Mouse (Mus musculus) ES-CJ7 (cell line): ENCODE results near the gene Nrf1.

Source experiments
- DNase-seq: peaks from one replicate; pipeline ENCODE4 v3.0.0; 2011; ENCODE audit warnings: low read depth, low spot score

Gene Nrf1

DNA sequence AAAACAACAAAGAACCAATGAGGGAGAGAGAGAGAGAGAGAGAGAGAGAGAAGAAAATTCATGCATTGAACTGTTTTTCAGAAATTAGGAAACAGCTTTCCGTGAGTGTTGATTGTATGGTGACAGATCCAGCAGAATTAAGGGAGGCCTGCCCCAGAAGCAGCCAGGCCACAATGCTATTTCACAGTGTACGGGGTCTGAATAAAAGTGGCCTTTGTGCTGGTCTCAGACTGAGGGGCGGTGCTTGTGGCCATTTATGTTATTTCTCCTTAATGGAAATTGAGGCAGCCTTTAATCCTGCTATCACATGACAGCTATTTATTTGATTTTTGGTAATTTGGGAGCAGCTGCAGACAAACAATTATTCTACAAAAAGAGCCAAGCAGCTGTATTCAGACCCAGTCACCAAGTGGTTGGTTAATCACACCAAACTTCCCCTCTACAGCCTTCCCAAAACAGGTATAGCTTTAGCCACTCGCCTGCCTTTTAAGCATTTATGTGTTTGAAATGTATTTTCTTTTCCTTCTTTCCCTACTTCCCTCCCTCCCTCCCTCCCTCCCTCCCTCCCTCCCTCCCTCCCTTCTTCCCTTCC is 31.2 kb downstream of the Nrf1 start:
- no peak for DNase-seq

DNA sequence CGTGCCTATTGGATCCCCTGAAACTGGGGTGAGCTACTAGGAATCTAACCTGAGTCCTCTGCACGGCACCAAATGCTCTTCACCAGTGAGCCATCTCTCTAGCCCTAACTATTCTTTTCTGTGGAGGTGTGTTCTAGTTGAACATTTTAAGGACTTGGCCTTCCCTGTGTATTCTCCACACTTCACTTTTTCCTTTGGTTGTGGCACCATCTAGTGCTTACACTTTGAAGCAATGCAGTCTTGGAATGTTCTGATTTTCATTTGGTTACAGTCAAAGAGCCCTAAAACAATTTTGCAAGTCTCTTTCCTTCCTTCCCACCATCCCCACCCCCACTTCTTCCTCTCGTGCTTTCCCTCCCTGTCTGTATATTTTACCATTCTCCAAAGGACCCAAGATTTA is 33.6 kb downstream of the Nrf1 start:
- no peak for DNase-seq

DNA sequence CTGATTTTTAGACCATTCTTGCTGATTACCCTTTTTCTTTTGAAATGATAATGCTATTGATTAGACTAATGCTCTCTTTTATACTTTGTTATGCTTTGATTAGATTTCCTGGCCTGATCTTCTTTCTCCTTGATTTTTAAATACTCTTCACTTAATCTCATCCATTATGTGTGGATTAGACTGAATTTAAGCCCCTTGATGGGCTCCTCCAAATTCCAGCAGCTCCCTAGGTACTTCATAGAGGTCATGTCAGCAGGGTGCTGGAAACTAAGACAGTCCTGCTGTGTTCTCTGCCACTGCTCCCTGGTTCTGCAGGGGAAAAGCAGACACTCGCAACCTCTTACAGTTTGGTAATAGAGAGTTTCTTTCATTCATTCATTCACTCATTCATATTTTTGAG is 35.5 kb downstream of the Nrf1 start:
- peak; percentile 37 for DNase-seq

- no peak for DNase-seq
Measured at GRCm38 (mm10) chr6:30085351-30085750, 37.6 kb downstream of the Nrf1 start.

GRCm38 (mm10) chr6:30091221-30091620 is 43.4 kb downstream of the Nrf1 start:
- no peak for DNase-seq

DNA sequence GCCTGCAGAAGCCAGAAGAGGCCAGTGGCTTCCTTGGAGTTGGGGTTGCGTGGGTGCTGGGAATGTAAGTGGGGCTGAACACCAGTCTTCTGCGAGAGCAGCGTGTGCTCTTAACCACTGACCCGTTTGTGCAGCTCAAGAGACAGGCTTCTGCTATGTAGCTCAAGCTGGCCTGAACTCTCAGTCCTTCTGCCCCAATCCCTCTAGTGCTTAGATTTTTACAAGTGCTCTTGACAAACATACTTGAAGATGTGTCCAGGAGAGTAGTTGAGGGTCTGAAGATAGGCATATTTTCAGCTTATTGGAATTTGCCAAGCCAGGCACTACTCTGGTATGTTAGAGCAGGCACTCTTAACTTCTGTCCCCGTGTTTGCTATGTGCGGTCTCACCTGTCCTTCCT is 45.0 kb downstream of the Nrf1 start:
- DNase-seq: no peak

- DNase-seq: peak; percentile 68
Measured at GRCm38 (mm10) chr6:30101773-30102415, 54.1 kb downstream of the Nrf1 start.

DNA sequence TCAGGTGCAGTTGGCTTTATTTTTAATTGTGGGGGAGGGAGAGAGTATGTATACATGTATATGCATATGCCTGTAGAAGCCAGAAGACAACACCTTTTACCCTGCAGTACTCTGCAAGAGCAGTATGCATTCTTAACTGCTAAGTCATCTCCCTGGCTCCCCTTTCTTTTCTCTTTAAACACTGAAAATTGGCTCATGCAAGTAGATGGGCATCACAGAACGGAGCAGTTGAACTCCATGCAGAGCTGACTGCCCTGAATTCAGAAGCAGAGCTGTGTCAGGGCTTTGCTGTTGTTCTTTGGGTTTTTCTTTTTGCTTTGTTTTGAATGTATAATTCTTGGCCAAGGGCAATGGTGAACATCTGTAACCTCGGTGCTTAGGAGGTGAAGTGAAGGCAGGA is 58.3 kb downstream of the Nrf1 start:
- no peak for DNase-seq

- DNase-seq: no peak
Measured at GRCm38 (mm10) chr6:30107456-30107855, 59.7 kb downstream of the Nrf1 start.

DNA sequence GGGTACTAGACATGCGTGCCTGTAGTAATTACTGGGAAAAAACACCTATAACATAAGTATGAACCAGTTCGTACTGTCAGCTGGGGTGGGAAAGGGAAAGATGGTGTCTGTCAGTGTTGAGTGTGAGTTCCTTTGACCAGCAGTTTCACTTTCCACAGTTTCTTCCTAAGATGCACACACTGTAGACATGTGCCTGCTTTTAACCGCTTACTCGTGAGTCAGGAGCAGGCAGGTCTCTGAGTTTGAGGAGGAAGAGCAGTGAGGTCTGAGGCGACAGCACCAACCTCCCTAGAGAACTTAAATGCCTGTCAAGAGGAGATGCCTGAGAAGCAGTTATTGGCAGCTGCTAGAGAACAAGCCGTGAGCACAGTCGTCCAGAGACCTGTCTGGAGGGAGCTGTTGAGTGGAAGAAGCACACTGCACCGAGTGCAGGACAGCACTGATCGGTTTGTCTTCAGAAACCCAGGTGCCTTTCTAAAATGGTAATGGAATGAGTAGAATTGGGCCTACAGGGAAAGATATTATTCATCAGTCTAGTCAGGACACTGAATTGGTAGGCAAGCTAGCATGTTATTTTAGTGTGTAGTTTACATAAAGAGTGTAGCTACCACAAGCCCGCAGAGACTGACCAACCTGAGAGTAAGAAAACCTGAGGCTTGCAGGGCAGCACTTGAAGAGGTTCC is 62.2 kb downstream of the Nrf1 start:
- no peak for DNase-seq

DNA sequence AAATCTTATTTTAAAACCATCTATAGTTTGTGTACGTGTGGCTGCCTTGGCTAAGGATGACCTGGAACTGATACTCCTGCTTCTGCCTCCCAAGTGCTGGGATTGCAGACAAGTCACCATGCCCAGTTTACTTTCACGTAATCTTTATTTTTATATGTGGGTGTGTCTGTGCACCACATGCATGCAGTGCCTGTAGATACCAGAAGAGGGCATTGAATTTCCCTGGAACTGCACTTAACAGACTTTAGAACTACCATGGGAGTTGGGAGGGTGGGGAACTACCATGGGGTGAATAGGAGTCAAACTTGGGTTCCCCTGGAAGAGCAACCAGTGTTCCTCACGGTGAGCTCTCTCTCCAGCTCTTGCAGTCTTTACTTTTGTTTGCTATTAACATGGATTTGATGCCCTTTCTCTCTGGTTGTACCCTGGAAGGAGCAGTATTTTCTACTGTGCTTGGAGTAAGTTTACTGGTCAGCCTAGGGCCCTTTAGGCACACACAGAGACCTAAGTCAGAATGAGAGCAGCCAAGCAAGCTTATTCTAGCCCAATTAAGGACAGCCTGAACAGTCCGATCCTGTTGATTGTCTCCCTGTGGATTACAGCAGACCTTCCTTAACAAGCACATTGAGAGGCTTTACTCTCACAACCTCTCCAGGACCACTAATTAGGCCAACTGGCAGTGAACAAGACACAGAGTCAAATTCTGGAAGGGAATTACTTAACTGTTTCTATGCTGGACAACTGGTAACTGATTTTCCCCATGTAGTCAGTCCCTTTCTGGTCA is 64.8 kb downstream of the Nrf1 start:
- peak; percentile 61 for DNase-seq

DNA sequence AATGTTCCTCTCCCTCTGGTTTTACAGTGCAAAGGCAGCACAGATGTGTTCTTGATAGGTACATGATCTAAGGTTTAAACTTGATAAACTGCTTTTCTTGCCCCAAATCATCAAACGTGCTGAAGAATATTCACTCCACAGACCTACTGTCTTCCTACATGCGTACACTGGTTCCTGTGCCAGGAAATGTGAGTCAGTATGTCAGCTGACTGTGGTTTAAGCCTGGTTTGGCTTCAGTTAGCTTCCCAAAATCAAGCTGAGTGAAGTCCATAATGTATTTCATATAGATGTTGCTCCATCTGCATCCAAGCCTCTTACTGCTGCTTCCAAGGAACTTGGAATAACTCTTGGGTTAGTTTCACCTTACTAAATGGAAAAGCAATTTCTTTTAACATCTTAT is 66.3 kb downstream of the Nrf1 start:
- DNase-seq: no peak

DNA sequence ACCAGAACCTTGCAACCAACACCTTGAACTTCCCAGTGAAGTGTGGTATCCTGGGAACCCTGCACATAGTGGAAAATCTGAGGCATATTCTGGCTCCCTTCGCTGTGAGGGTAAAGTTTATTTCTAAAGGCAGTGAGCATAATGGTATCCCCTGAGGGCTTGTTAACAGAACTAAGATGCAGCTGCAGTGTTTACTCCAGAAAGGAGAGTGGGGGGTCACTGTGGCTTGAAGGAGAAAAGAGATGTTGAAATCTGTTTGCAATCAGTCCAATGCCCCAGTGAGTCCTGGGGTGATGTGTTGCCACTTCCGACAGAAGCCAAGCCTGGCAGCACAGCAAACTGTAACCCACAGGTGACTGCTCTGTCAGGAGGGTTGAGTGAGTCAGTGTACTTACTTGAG is 73.4 kb downstream of the Nrf1 start:
- no peak for DNase-seq

DNA sequence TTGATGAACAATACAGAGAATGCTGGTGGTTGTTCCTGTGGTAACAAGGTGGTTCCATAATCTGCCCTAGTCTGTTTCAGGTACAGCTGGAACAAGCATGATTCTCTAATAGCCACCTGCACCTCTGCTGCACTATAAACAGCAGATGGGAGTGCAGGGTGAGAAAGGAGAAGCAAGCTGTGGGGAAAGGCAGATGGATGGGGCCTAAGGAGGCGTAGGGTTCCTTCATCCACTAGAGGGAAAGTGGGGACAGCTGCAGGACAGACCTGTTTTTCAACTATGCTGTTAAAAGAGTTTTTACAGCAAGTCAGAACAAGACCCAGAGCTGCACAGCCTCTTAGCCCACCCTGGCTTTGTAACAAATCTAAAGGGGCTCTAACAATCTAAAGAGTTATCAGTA is 73.8 kb downstream of the Nrf1 start:
- no peak for DNase-seq

- DNase-seq: no peak
Measured at GRCm38 (mm10) chr6:30123391-30123790, 75.6 kb downstream of the Nrf1 start.

DNA sequence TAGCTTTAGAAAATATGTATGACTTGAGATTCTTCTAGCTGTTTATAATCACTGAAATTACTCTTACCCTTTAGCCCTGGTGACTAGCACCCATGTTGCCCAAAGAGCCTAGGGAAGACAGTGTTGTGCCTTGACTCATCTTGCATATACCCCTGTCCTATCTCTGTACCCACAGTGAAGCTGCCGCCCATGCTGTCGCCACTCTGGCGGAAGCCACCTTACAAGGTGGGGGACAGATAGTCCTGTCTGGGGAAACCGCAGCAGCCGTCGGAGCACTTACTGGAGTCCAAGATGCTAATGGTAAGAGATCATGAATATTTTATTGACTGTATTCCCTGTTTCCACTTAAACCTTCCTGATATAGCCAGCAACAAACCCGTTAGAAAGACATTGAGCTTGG is 78.3 kb downstream of the Nrf1 start:
- no peak for DNase-seq

DNA sequence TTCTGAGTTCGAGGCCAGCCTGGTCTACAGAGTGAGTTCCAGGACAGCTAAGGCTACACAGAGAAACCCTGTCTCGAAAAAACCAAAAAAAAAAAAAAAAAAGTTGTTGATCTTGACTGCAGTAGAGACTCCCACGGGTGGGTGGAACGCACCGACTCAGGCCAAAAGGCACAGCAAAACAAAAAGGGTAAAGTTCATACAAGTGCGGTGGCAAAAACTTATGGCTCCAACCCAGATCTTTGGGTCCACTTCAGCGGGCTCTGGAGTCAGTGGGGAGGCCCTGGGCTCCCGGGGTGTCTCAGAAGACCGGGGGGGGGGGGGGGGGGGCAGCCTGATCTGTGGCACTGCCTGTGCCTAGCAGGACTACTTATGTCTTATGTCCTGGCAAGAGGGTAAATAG is 79.0 kb downstream of the Nrf1 start:
- no peak for DNase-seq

DNA sequence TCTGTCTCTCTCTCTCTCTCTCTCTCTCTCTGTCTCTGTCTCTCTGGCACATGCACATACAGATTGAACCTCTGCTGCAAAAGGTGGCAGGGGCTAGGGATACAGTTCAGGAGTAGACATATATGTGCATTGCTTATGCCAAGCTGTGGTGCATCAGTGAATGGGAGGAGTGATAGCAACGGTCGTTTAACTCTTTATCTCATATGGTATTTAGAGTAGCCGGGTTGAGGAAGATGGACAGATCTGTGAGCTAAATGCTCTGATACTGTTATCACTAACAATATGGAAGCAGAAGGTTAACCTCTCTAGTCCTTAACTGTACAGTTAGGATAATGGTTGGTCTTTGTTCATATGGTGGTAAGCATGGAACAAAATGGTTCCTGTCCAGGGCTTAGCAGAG is 84.6 kb downstream of the Nrf1 start:
- no peak for DNase-seq

- no peak for DNase-seq
Measured at GRCm38 (mm10) chr6:30135590-30135989, 87.8 kb downstream of the Nrf1 start.

DNA sequence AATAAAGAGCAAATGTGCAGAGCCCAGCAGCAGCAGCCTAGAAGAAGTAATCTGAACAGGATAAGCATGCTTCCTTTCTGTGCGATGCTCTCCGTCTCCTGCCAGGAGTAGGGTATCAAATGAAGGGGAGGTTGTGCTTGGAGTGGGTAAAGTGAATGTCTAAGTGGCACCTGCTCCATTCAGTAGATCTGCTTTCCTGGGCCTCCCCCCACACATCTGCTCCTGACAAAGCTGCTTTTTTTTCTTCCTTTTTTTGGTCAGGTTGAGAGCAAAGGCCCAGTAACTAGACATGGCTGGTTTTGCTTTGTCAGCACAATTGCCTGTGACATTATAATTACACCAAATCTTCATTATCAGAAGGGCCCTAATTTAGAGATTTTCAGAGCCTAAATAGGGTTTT is 89.4 kb downstream of the Nrf1 start:
- DNase-seq: no peak

GRCm38 (mm10) chr6:30139329-30140045 is 91.7 kb downstream of the Nrf1 start:
- no peak for DNase-seq

DNA sequence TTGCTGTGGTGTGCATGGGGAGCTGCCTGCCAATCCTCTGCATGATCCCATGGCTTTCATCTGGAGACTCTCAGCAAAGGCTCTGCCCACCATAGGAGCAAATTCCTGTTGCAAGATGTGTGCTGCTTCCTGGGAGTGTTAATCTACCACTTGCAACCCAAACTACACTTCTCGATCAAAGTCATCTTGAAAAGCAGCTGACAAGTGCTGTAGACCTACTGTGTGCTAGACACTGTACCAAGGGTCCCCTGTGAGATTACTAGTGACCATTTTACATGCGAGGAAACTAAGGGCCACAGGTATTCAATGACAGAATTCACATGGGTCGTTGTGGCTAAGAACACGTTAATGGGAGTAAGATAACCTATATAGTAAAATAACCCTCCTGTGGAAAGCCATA is 95.5 kb downstream of the Nrf1 start:
- DNase-seq: no peak
